Mouse (Mus musculus) left cerebral cortex, postnatal 25 days (tissue): ENCODE data around the gene Dnajc10. TPM values are rescaled to one million over a fixed set of nuclear protein-coding genes. Genes with fewer than 3 reads are reported as not detected.
A peak's percentile ranks its signal among the peaks of the same experiment; 100 is the strongest.

Experiments used
- DNase-seq, 2 experiments: peaks; one replicate each; pipeline ENCODE4 v3.0.0; 2022; ENCODE audit warnings: low spot score in 2 of 2, mixed read lengths in 1 of 2
- intact Hi-C: fragments of 180-260 bp; cut with DNase I; formaldehyde crosslinking; loops from one replicate; pipeline ENCODE4 v1.15.1; 2025
- total RNA-seq, 2 experiments: library from RNA; stranded (reverse); gene quantifications; 2 replicates each; pipeline ENCODE4 v1.2.3; 2021

Gene Dnajc10
- 10 to 100 TPM; 66.4 to 66.9 TPM for total RNA-seq

DNA sequence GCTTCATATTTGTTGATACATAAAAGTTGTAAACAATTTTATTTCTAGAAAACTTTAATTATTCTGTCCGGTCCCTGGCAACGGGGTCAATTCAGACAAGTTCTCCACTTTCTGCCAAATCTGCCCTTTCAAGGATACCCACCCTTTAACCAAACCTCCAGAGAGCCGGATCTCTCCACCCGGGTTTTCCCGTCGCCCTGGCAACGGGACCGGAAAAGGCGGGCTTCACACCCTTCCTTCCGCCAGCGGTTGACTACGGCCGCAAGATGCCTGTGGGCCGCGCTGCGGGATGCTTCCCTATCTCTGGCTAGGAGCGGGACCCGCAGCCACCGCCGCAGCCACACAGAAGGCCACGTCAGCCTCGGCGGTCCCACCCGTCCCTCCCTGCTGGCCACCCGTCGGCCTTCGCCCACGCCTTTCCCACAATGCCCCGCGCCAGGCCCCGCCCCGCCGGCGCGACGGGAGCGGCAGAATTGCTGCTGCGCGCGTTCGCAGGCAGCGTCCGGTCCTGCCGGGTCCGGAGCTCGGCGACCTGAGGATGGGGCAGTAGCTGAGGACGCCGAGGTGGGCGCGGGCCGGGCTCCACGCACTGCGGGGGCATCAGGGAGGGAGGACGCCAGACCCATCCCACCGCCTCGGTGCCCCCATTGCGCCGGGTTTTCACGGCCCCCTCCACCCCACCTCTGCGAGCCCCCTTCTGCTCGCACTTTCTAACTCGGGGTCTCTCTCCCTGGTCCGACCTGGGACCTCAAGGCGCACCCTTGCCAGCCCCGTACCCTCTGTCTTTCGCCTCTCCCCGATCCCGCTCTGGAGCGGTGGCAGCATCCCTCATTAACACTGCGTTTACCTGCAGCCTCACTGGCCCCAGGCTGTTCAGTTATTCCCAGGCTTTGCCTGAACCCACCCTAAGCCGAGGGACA, at the start of gene Dnajc10:
Gene Dnajc10, plus strand, starts transcription at position 225 of the 920 bp plus-strand sequence.
- intact Hi-C loops = no loop called here
- DNase-seq = peak; percentile 93 to 96

DNA sequence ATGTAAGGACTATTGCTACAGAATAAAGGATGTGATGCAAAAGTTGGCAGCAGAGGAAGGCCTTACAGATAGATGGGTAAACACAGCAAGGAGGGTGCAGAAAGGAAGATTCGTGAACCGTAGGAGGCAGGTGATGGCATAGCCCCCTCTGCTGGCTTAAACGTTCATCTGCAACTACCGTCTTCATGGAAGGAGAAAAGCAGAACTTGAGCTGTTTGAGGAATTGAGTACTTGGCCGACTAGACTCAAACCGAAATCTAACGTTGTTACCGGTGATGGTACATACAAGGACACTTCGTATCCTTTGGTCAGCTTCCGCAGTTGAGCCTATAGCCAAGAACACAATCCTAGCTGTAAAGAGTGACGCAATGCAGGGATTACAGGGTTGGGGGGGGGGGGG, 48.4 kb upstream of the Dnajc10 start:
- intact Hi-C loops = loop anchor here (2.0 to 5.0 kb wide), 2 partner anchors 138 to 180 kb away; partner anchors contain the start of gene Pde1a
- peak; percentile 78 to 91 for DNase-seq

DNA sequence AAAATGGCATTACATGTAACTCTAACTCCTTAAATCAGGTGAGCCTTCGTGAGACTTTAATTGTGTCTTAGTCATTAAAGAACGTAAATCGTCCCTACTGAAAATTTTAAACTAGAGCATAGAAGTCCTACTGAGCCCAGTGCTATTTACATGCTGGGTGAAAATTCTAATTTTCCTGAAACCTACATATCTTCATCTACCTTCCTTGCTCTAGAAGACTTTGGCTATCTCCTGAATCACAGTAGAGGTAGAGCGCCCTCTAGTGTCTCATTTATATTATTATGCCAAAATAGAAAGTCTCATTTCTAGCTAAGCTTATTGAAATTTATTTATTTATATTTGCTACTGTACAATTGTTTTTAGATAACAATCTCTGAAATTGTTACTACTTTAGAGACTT, 47.2 kb upstream of the Dnajc10 start:
- intact Hi-C loops = loop anchor here (1.0 to 5.0 kb wide), 2 partner anchors 181 to 403 kb away; no protein-coding TSS in a partner anchor

DNA sequence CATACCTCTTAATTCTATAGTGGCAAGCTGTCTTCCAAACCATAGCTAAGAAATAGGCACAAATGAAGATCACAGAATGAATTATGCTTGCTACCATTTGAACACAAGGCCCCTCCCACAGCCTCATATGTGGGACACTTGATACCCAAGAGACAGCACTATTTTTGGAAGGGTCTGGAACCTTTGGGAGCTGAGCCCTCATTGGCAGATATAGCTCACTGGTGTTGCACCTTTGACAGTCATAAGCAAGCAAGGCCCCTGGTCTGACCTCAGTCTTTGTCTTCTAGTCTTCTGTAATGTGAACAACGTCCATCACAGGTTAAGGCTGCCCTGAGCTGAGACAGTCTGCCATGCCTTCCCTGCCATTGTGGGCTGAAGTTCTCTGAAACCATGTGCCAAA, 43.8 kb upstream of the Dnajc10 start:
- no peak for DNase-seq
- intact Hi-C loops = loop anchor here (5.0 kb wide), 1 partner anchor 759 kb away; no protein-coding TSS in a partner anchor

More for the DNA sequence above, 47.2 kb upstream of the Dnajc10 start:
- DNase-seq = peak in 1 of 2 experiments; percentile 66

DNA sequence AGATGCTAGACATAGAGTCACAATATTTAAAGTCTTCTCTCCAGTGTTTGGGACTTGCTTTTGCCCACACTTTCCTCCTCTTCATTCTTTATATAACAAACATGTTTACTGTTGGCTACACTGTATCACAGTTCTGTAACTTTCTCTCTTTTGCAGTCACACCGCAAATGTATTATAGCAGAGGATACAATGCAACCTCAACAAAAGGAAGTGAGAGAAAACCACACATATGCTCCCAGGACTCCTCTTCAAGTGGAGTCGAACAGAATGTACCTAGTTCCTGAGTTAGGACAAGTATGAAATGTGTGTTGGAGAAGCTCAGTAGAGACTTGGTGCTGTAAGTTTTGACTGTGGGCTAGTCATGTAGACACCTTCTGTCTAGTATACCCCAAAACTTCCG, 42.2 kb upstream of the Dnajc10 start:
- DNase-seq = peak in 1 of 2 experiments; percentile 8
- intact Hi-C loops = loop anchor here (5.0 kb wide), 1 partner anchor 761 kb away; no protein-coding TSS in a partner anchor

DNA sequence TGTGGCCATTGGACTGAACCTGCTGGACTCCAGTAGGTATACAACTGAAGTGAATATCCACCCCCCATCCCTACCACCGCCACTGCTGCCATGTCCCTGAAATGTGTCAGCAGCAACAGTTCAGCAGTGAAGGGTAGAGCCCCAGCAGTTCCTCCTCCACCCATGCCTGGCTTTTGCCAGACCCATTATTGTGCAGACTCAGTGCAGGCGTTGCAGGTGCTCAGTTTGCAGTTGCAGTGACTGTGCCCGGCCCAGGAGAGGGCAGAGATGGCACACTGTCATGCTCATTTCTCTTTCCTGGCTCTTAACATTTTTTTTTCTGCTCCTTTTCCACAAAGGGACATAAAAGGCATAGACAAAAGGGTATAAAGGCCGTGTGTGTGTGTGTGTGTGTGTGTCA, 41.5 kb upstream of the Dnajc10 start:
- intact Hi-C loops = loop anchor here (5.0 kb wide), 1 partner anchor 761 kb away; no protein-coding TSS in a partner anchor
- DNase-seq = no peak

DNA sequence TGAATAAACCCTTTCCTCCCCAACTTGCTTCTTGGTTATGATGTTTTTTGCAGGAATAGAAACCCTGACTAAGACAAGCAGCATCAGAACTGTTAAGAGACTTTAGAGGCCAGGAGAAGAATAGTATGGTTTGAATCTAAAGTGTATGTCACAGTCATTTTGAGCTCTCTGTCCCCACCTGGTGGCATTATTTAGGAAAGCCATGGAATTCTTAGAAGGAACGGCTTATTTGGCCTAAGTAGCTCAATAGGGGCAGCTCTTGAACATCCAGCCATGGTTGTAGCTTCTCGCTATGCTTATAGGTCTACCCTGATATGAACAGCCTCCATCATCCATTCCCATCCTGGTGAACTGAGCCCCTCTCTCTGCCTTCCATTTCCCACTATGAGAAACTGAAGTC, 40.1 kb upstream of the Dnajc10 start:
- intact Hi-C loops = no loop called here
- peak; percentile 42 to 75 for DNase-seq

DNA sequence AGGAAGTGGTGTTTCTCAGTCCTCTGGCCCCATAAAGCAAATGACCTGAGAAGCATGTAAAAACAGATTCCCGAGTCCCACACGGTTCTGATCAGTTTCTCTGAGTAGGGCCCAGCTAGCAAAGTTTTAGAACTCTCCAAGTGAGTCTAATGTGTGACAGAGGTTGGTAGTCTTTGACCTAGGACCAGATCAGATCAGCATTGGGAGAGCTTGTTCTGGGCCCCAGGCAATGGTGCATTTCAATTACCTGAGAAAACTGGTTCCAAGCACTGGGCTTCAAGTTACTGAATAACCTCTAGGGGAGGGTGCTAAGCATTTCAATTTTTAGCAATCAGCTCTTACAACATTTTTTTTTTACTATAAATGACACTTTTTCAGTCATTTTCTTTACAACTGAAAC, 33.1 kb upstream of the Dnajc10 start:
- intact Hi-C loops = no loop called here

DNA sequence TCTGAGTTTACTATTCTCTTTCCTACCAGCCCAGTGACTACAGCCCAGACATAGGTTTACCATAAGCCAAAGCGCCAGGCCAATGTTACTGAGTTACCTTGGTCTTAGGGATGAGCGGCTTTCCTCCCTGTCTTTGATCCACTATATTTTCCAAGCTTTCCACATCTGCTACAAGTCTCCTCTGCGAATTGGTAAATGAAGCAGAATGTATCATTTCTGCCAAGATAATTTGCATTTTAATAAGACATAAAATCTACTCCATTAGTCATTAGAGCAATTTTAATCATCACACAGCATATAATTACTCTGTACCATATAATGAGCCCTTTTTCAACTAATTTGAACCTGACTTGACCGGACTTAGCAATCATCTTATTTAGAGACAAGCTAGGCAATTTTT, 28.9 kb upstream of the Dnajc10 start:
- intact Hi-C loops = no loop called here
- no peak for DNase-seq

More for the DNA sequence above, 33.1 kb upstream of the Dnajc10 start:
- DNase-seq = no peak

DNA sequence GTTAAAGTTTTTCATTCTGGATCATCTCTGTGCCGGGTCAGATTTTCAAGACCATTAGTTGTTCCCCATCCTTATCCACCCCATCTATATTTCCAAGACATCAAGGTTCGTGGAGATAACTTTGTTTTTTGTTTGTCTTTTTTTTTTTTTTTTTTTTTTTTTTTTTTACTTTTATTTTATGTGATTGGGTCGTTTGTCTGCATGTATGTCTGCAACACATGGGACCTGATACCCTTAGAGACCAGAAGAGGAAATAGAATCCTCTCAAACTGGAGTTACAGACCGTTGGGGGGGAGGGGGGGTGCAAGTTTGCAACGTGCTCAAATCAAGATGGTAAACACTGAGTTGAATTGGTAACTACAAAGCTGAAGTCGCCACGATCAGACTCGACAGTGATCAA, 23.1 kb upstream of the Dnajc10 start, which contains the start of gene Prdx6b:
Gene Prdx6b, plus strand, starts transcription at position 301 of the 400 bp plus-strand sequence.
- DNase-seq = no peak
- intact Hi-C loops = no loop called here

DNA sequence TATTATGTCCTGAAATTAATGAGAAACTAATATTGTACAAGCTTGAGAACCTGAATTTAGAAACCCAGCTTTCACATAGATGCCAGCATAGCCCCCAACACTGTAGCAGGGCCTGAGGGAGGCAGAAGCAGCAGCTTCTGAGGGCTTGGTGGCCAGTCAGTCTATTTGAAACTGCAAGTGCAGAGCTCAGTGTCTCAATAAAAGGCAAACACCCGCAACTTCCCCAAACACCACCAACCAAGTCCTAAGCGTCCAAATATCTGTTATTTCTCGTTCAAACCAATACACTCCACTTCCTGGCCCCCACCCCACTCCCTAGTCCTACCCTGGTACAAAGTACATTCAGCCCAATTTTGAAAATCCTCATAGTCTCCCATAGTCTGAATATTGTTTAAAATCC, 16.9 kb upstream of the Dnajc10 start:
- intact Hi-C loops = no loop called here
- DNase-seq = no peak

DNA sequence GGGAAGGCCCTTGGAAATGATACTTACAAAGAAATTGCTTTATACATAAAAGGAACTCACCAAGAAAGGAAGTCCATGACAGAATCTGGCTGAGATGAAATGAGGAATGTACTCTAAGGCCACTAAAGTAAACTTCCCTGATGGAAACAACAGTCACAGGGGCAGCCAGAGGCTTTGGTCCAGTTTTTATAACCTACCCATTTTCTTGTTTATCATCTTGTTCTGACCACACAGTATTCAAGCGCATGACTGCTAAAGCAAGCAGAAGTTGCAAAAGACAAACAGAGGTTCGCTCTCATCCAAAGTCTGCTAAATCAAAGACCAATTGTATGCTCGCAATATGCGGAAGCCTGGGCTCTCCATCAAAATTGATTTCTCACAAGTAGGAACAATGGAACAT, 14.5 kb upstream of the Dnajc10 start:
- no peak for DNase-seq
- intact Hi-C loops = no loop called here

DNA sequence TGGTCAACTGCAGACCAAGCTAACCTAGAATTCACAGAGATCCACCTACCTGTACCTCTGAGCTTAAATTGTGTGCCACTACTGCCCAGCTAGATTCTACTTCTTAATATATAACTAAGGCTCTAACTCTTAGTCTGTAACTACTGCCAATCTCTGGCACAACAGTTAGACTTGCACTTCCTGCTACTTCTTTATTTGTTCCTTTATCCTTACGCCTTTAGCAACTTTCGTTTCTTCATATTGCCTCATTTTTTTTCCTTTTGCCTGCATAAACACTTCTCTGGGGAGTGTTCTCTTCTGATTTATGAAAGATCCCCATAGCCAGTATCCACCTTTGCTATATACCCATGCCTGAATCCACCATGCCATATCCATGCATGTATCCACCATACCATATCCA, 11.3 kb upstream of the Dnajc10 start:
- intact Hi-C loops = no loop called here

DNA sequence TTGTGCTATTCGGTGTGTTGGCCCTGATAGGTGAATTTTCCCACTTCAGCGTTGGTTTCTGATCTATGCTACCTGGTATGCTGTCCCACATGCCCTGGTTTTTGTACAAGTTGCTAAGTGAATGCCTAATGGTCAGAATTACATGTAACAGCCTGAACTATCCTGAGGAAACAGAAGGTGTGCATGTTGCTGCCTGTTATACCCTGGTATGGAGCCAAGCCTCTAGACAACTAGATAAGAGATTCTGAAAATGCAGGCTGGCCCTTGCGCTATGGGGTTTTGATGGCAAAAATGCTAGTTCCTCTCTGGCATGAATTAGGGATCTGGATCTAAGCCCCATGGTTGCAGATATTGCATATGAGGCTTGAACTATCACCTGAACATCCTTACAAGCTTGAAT, 7.6 kb upstream of the Dnajc10 start:
- intact Hi-C loops = no loop called here
- no peak for DNase-seq

More for the DNA sequence above, 11.3 kb upstream of the Dnajc10 start:
- no peak for DNase-seq

DNA sequence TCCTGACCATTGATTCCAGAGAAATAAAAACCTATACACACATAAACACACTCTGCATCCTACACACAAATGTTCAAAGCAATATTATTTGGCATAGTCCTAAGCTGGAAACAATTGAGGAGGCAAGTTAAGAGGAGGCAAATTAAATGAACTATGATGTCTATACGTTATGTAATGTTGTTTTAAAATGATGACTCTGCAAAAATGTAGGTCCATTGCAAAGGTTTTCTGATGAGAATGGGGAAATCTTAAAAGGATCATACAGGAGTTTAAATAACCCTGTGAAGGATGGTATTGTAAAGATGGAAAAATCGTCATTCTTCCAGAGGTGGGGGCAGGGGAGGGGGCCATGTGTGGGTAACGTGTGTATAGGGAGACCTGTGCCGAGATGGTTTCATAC, 5.5 kb upstream of the Dnajc10 start:
- intact Hi-C loops = no loop called here
- no peak for DNase-seq

DNA sequence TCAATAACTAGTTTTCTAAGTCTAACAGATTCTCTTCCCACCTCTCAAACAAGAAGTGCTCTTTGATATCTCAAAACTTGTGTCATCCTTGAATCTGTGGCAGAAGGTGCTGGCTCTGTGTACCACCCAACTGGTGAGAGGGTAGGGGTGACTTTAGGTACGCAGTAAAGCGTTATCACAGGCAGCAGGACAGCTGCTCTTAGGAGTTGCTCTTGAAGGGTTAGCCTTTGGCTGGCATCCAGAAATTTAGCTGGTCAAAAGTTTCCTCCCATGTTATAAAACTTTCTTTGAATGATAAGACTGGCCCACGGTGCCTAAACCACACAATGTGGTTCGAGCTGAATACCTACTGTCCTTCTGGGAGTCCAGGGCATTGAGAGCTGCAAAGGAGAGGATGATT, 4.5 kb upstream of the Dnajc10 start:
- DNase-seq = no peak
- intact Hi-C loops = no loop called here

DNA sequence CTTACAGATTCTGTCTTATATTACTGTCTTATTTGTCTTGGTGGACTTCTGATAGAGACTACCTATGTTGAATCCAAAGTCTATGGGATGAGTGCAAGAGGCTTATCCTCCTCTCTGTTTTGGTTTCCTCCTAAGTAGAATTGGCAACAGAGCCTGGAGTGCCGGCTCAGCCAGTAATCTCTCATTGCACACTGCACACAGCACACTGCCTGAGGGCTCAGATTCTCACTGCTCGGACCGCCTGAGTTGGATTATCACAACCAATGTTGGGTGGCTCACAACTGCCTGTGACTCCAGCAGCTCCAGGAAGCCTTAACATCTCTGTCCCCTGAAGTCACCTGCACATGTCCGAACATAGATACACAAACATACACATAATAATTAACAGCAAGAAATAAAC, 3.9 kb upstream of the Dnajc10 start:
- no peak for DNase-seq
- intact Hi-C loops = no loop called here

DNA sequence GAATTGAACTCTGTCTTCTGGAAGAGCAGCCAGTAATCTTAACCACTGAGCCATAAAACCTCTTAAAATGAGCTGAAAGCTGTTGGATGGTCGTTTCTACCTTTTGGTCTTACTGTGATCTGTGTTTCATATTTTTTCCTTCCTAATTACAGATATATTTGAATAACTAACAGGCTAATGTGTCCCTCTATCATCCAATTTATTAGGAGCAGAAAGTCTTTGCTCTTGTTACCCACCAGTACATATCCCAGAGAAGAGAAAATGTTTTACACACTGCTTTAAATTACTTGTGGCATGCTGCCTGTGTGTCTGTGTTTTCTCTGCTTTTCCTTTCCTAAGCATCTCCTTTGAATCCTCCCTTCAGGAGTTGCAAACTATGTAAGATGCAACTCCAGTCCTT, 1.1 kb upstream of the Dnajc10 start:
- intact Hi-C loops = no loop called here

DNA sequence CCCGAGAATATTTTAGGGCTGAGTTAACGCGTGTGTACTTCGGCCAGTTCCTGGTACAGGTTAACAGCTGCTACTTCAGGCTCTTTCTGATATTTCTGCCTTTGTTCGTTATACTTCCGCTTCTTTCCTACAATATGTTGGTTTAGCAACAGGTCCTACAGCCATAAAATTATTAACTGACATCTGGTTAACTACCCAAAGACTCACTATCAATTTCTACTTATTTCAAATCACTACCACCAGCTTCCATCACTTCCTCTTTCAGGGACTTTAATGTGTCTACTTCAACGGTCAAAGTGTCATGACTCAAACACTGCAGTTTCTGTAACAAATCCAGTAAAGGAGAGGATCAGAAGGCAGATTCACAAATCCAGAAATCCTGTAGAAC, 418 bp upstream of the Dnajc10 start:
- DNase-seq = no peak
- intact Hi-C loops = no loop called here

More for the DNA sequence above, 1.1 kb upstream of the Dnajc10 start:
- DNase-seq = no peak

DNA sequence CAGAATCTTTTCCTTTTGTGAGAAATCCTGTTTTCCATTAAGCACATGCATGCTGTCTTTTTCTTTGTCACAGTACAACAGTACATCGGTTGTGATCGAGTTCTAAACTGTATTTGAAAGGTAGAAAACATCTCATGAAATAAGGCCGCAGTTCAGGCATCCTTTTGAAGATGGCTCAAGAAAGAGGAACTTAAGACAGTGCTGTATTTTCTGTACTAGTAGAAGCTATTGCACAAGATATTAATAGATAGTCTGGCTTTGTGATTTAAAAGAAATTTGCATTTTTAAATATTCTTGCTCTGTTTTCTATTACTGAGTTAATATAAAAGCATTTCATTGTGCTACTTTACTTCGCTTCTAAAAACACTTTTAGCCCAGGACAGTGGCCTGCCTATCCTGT, 7.6 kb downstream of the Dnajc10 start:
- intact Hi-C loops = no loop called here
- no peak for DNase-seq

DNA sequence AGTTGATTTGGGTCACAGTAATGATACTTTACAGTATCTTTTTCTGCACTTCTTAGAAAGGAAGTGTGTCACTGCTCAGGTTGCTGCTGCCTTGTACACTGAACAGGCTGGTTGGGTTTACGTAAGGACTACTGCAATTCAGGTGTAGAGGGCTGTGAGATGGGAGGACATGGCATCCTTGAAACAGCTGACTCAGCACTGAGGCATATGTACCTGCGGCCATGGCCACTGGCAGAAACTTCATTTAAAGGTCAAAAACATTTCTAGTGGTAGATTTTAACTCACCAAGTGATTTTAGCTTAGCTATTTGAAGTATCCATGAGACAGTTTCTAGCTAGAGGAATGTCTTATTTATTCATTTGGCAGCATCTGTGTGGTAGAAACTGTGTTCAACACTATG, 10.5 kb downstream of the Dnajc10 start:
- DNase-seq = no peak
- intact Hi-C loops = no loop called here
